In the genomic region with DNA sequence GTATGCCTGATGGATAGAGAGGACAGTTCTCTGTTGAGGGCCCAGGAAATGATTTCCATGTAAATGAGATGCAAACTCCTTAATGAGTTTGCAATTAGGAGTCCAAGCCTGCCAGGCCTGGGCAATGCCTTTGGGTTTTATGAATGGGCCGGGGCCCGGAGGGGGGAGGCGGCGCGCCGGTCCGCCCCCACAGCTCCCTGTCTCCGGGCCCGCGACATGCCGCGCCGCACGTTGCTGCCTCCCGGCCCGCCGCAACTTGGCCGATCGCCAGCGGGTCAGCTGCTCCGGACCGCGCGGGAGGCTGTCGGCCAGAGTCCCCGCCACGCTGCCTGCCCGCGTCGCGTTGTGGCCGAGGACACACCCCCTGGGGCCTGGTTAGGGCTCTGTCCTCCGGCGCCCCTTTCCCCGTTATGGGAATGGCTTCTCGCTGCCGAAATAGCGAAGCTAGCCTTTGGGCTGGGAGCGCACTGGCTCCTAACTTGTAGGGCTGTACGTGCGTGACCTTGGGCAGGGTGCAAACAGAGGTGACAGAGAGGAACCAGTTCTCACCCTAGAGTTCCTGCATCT, we compare ENCODE assay signal across 9 mouse cellular contexts. TPM values are rescaled to one million over a fixed set of nuclear protein-coding genes. Genes with fewer than 3 reads are reported as not detected.
A peak's percentile ranks its signal among the peaks of the same experiment; 100 is the strongest.
DNase-seq lines count a peak whose midpoint lies in the region; ATAC-seq lines count a peak whose summit lies in the region.
"Had no signal": no experiment of that assay in that cellular context is flagged by ENCODE, and none has a peak within 500 bp of the region (broad histone marks: within the 10 kb centered on the region; RNA-seq: fewer than 3 reads in every experiment).

A gene (minus strand): TSS at position 110 of the 567 bp plus-strand sequence.

- H3K27me3 ChIP-seq in forebrain, embryonic 10.5 days (ENCODE audit: poor library complexity, severe bottlenecking) = peaks cover 51% of the 10 kb centered on the region
- H3K27me3 ChIP-seq in lung, embryonic 15.5 days = peaks cover 20% of the 10 kb centered on the region

- ATAC-seq in lung, embryonic 15.5 days (ENCODE audit: borderline replicate concordance, extremely low read depth, low FRiP score, low TSS enrichment) = peak; percentile 4; the same call in 1 of the 2 replicates
- ATAC-seq in megakaryocyte progenitor cell, adult 5-6 weeks (replicated peaks; ENCODE audit: poor library complexity) = no peak

- DNase-seq in CD4-positive helper T cell, adult 2 months (ENCODE audit: low read depth, low spot score) = peak; percentile 14
- peak; percentile 83 for DNase-seq in adrenal gland, postnatal 10 days
- peak; percentile 61 for DNase-seq in forebrain, embryonic 10.5 days (ENCODE audit: extremely low spot score, low spot score)
- DNase-seq in heart, postnatal 10 days = peak; percentile 69 to 70
- DNase-seq in layer of hippocampus, adult 18-20 months (ENCODE audit: low spot score in 2 of 2) = peak; percentile 68 to 72
- peak; percentile 79 for DNase-seq in right cerebral cortex, adult 18-20 months

- intact Hi-C loops in heart, postnatal 10 days (cut with DNase I) = loop anchor here (2.0 to 10.0 kb wide), 2 partner anchors 115 to 431 kb away; a partner anchor contains a TSS

- peak within 1 kb of the TSS; percentile 98 for H3K27ac ChIP-seq in forebrain, embryonic 10.5 days
- H3K27ac ChIP-seq in lung, embryonic 15.5 days = peak within 1 kb of the TSS; percentile 2; the same call in 1 of the 2 replicates

- H3K9me3 ChIP-seq in forebrain, embryonic 10.5 days = no peaks in the 10 kb centered on the region
- no peaks in the 10 kb centered on the region for H3K9me3 ChIP-seq in lung, embryonic 15.5 days

- H3K4me2 ChIP-seq in lung, embryonic 15.5 days = peak within 1 kb of the TSS; percentile 84

- H3K4me1 ChIP-seq in forebrain, embryonic 10.5 days = peaks cover 84% of the 10 kb centered on the region
- peaks cover 39% of the 10 kb centered on the region for H3K4me1 ChIP-seq in lung, embryonic 15.5 days

- H3K9ac ChIP-seq in lung, embryonic 15.5 days = peak within 1 kb of the TSS; percentile 41

- WGBS in forebrain, embryonic 10.5 days = under 1% methylated on average over 41 of the region's 41 CpGs
- WGBS in lung, embryonic 15.5 days = 2% methylated on average over 41 of the region's 41 CpGs

- H3K36me3 ChIP-seq in forebrain, embryonic 10.5 days (replicated peaks) = no peaks in the 10 kb centered on the region
- H3K36me3 ChIP-seq in lung, embryonic 15.5 days = no peaks in the 10 kb centered on the region

- H3K4me3 ChIP-seq in forebrain, embryonic 10.5 days = peak within 1 kb of the TSS; percentile 58
- H3K4me3 ChIP-seq in lung, embryonic 15.5 days = peak within 1 kb of the TSS; percentile 37

RNA-seq across cellular contexts. Expression of the gene that starts here (rescaled TPM):
- total RNA-seq in adrenal gland, postnatal 10 days (2021) = not detected
- 0.79 TPM in 1 of 2 replicates, not detected in the other for polyA plus RNA-seq in forebrain, embryonic 10.5 days (2016; fragmentation: Nextera tagmentation; extraction: Ambion mirVana)
- not detected for total RNA-seq in heart, postnatal 10 days (2021)
- not detected for total RNA-seq in layer of hippocampus, adult 18-20 months (2021)
- not detected in 2 replicates for polyA plus RNA-seq in lung, embryonic 15.5 days (2015; fragmentation: Nextera tagmentation; extraction: Ambion mirVana)
- total RNA-seq in megakaryocyte progenitor cell, adult 5-6 weeks (2015) = not detected in 2 replicates
- total RNA-seq in megakaryocyte progenitor cell, adult 5-6 weeks (2017) = not detected in 2 replicates
- total RNA-seq: common myeloid progenitor, adult 5-6 weeks had no signal

Comparison
In these comparisons a context has a peak if more than half of its experiments do, and no peak if none do; other contexts are left out.
1. Peak in DNase-seq in adrenal gland, postnatal 10 days; RNA of the gene not detected or under 1 TPM.
2. Peak in DNase-seq, H3K4me3 ChIP-seq and H3K27ac ChIP-seq in forebrain, embryonic 10.5 days; RNA of the gene not detected or under 1 TPM.
3. Peak in DNase-seq in heart, postnatal 10 days; RNA of the gene not detected or under 1 TPM.
4. Peak in DNase-seq in layer of hippocampus, adult 18-20 months; RNA of the gene not detected or under 1 TPM.
5. Peak in ATAC-seq, H3K4me3 ChIP-seq, H3K27ac ChIP-seq, H3K9ac ChIP-seq and H3K4me2 ChIP-seq in lung, embryonic 15.5 days; RNA of the gene not detected or under 1 TPM.
6. DNase-seq: peak in every context shown above with its lines; median percentile 83 in adrenal gland, postnatal 10 days; 79 in right cerebral cortex, adult 18-20 months; 70 in layer of hippocampus, adult 18-20 months; 70 in heart, postnatal 10 days; 61 in forebrain, embryonic 10.5 days; 14 in CD4-positive helper T cell, adult 2 months.